Mouse (Mus musculus): ENCODE results near the gene Olfr784. TPM values are rescaled to one million over a fixed set of nuclear protein-coding genes. Genes with fewer than 3 reads are reported as not detected.
"Not testable (repeated sequence)": the region's sequence is repeated elsewhere in the genome, so short reads cannot be mapped to it uniquely, and the experiment has no call there.

Gene Olfr784
- polyA plus RNA-seq (2021), result 0.01 TPM

DNA sequence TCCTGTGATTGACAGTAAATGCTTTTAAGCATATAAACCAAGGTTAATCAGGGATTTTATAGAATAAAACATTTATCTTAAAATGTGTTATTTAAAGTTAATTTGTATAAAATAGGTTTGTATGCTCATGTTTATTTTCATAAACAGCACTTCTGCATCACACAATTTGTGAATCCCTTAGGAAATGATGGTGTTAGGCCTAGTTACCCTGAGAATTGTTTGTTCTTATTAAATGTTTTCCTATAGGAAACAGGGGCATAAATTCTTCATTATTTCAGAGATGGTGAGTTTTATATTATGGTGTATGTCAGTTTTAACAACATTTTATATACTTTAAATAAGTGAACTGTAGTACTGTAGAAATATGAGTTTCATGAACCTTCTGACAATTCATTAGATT, at the start of gene Olfr784:
TSS of gene Olfr784 (plus strand) at position 301 of the 400 bp plus-strand sequence.
- CTCF ChIA-PET, result no interaction called here
- no peaks in the 10 kb centered on the region for H3K27me3 ChIP-seq
- in situ Hi-C loops (cut with MboI; ENCODE audit: low pct_unique_long_range_greater_than_20kb), result no loop called here
- POLR2A ChIA-PET, result no interaction called here
- DNase-seq (ENCODE audit: low read depth, low spot score) (no peak), ATAC-seq (no peak)
- TF ChIP-seq CTCF (IDR thresholded peaks at IDR 0.05), result no peak

DNA sequence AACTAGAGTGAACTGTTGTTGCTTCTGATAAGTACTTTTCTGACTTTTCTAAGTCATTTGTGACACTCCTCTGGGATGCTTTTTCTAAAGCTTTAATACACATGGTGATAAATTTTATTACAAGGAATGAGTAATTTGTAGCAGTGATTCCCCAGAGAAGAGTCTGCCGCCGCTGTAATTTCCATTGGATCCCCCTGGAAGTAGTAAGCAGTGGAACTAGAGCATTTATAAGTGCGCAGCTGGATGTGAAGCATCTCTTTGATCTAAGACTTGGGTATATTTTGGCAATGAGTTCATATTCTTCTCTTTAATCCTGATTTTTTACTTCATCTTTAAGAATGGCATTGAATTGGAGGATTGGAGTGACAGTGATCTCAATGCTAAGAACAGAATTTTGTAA, 35.3 kb upstream of the Olfr784 start, which contains the start of gene Olfr782:
TSS of gene Olfr782 (plus strand) at position 301 of the 400 bp plus-strand sequence.
- no peak for TF ChIP-seq CTCF (IDR thresholded peaks at IDR 0.05)
- no peaks in the 10 kb centered on the region for H3K27me3 ChIP-seq
- ATAC-seq, result no peak
- in situ Hi-C loops (cut with MboI; ENCODE audit: low pct_unique_long_range_greater_than_20kb), result no loop called here
- DNase-seq (ENCODE audit: low read depth, low spot score), result no peak
- POLR2A ChIA-PET, result no interaction called here
- CTCF ChIA-PET, result no interaction called here

DNA sequence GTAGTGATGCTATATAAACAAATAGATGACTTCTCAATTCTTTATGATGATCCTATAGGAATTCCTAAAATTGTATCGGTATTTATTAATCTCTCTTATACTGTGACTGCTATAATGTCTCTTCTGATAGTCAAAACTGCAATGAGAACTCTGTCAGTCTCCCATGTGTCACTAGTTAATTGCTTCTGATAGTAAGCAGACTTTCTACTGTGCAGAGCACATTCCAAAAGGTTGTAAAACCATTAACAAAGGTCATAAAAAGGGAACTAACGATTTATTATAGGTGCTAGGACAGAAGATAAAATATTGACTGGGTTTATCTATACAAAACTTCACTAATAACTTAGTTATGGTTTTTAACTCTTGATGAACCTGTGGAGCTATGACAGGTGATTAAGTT, 31.4 kb upstream of the Olfr784 start:
- in situ Hi-C loops (cut with MboI; ENCODE audit: low pct_unique_long_range_greater_than_20kb); POLR2A ChIA-PET; CTCF ChIA-PET; ATAC-seq; DNase-seq (ENCODE audit: low read depth, low spot score); H3K27me3 ChIP-seq: not testable (repeated sequence)

DNA sequence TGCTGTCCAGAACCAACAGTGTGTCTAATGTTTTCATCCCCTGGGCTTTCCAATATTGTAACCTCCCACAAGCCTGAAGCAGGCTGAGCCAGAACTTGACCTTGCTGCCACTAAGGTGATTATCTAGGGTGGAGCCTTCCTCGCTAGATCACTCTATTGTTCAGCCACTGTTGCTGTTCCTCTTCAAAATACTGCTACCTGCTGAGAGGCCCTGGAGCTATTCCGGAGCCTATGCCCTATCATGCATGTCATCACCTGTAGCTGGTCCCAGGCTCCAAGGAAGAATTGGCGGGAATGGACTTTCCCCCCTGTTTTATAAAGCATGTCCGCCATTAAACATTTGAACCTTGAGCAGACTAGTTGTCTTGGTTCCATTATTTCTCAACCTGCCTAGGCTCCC, 27.4 kb upstream of the Olfr784 start:
- POLR2A ChIA-PET; H3K27me3 ChIP-seq; CTCF ChIA-PET; DNase-seq (ENCODE audit: low read depth, low spot score); in situ Hi-C loops (cut with MboI; ENCODE audit: low pct_unique_long_range_greater_than_20kb); ATAC-seq: not testable (repeated sequence)

DNA sequence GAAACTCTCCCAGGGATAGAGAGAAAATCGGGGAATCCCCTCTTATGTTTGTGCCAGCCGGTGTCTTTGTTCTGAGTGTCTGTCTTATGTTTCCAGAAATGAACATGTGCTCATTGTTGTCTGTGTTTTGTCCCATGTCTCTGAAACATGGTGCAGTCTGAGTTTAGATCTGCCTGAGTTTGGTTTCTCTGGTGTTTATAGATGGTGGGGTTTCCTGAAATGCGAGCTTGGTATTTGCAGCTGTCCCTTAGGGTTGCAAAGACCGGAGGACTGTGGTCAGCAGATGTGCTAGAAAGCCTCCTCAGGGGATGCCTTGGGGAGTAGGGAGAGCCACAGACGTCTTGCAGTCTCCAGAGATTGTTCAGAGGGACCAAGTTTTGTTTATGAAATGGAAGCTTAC, 26.6 kb upstream of the Olfr784 start:
- DNase-seq (ENCODE audit: low read depth, low spot score), result no peak

DNA sequence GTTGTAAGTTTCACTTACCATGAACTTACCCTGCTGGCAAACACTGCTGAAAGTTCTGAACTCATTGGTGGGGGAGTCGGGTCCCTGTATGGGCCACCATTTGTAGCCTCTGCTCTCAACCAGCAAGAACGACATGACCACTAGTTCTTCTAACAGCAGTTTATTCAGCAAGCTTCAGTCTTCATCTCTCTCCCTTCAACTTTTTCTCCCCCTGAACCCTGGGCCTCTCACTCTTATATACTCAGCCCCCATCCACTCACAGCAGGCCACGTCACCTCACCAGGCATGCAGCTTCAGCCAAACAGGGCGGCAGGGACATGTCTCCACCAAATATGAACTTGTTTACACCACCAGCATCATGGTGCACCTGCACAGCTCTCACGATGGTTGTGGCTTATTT, 9.8 kb upstream of the Olfr784 start:
- DNase-seq (ENCODE audit: low read depth, low spot score); H3K27me3 ChIP-seq; POLR2A ChIA-PET; in situ Hi-C loops (cut with MboI; ENCODE audit: low pct_unique_long_range_greater_than_20kb); ATAC-seq; CTCF ChIA-PET: not testable (repeated sequence)

More for the DNA sequence above, 26.6 kb upstream of the Olfr784 start:
- CTCF ChIA-PET, result no interaction called here
- no peak for TF ChIP-seq CTCF (IDR thresholded peaks at IDR 0.05)
- POLR2A ChIA-PET, result no interaction called here
- H3K27me3 ChIP-seq, result no peaks in the 10 kb centered on the region
- no peak for ATAC-seq
- in situ Hi-C loops (cut with MboI; ENCODE audit: low pct_unique_long_range_greater_than_20kb), result no loop called here

DNA sequence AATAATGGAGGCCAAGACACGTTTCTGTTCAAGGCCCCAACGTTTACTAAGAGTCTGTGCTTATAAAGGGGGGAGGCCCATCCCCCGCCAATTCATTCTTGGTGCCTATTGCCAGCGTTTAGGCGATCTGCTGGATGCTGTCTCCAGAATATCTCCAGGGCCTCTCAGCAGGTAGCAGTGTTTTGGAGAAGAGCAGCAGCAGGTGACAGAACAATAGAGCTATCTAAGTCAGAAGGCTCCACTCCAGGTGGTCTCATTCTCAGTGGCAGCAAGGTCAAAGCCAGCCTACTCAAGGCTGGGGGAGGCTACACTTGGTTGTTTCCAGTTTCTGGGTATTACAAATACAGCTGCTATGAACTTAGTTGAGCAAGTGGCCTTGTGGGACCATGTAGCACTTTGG, 17.0 kb downstream of the Olfr784 start:
- ATAC-seq (no peak), DNase-seq (ENCODE audit: low read depth, low spot score) (no peak)
- no peaks in the 10 kb centered on the region for H3K27me3 ChIP-seq
- POLR2A ChIA-PET, result no interaction called here
- CTCF ChIA-PET, result no interaction called here
- no peak for TF ChIP-seq CTCF (IDR thresholded peaks at IDR 0.05)
- in situ Hi-C loops (cut with MboI; ENCODE audit: low pct_unique_long_range_greater_than_20kb), result no loop called here

DNA sequence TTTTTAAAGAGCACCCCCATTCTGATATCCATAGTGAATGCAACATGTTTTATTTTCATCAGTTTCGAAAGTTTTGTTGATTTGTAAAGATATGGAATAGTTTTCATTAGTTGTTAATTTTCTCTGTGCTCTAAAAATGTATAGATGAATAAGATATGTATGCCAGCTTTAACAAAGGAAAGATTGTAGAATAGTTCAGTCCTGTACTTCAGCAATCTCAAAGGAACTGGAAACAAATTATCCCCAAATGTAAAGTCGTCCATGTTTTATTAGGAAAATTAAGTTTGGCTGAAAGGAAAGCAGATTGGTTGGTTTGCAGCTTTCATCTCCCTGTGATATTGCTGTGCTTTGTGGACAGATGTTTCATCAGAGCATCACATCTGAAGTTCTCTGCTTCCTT, 21.2 kb downstream of the Olfr784 start, which contains the start of gene Olfr785:
TSS of gene Olfr785 (plus strand) at position 301 of the 400 bp plus-strand sequence.
- DNase-seq (ENCODE audit: low read depth, low spot score), result no peak
- no peaks in the 10 kb centered on the region for H3K27me3 ChIP-seq
- ChIA-PET POLR2A (no interaction called here), CTCF (no interaction called here)
- in situ Hi-C loops (cut with MboI; ENCODE audit: low pct_unique_long_range_greater_than_20kb), result no loop called here
- ATAC-seq, result no peak
- TF ChIP-seq CTCF (IDR thresholded peaks at IDR 0.05), result no peak

DNA sequence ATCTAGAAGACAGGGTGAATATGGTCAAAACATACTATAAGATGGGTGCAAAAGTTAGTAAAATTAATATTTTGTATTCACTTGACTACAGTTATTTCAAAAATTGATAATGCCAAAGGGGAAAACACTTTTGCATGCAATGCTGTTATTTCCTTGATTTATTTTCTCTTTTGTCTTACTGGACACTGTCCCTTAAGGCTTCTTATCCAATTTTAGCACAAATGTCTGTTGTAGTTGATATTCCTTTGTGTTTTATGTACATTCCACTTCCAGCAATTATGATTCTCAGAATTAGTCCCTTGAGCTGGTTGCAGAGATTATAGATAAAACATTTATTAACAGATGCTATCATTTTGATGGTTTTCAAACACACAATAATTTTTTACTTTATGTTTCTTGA, 43.1 kb downstream of the Olfr784 start, which contains the start of gene Olfr786:
TSS of gene Olfr786 (plus strand) at position 301 of the 400 bp plus-strand sequence.
- H3K27me3 ChIP-seq, result no peaks in the 10 kb centered on the region
- in situ Hi-C loops (cut with MboI; ENCODE audit: low pct_unique_long_range_greater_than_20kb), result no loop called here
- POLR2A ChIA-PET, result no interaction called here
- no peak for TF ChIP-seq CTCF (IDR thresholded peaks at IDR 0.05)
- ATAC-seq (no peak), DNase-seq (ENCODE audit: low read depth, low spot score) (no peak)
- CTCF ChIA-PET, result no interaction called here

Other genes with a start within 250 kb of the Olfr784 start
- not detected for gene Olfr770, start 245.1 kb upstream of the Olfr784 start, polyA plus RNA-seq (2021)
- gene Olfr771, start 219.3 kb upstream of the Olfr784 start, polyA plus RNA-seq (2021), result not detected
- gene Olfr772, start 206.2 kb upstream of the Olfr784 start, polyA plus RNA-seq (2021), result not detected
- gene Olfr773, start 196.7 kb upstream of the Olfr784 start, polyA plus RNA-seq (2021), result not detected
- not detected for gene Olfr774, start 147.9 kb upstream of the Olfr784 start, polyA plus RNA-seq (2021)
- not detected for gene Olfr775, start 135.7 kb upstream of the Olfr784 start, polyA plus RNA-seq (2021)
- not detected for gene Olfr776, start 125.0 kb upstream of the Olfr784 start, polyA plus RNA-seq (2021)
- not detected for gene Olfr777, start 112.6 kb upstream of the Olfr784 start, polyA plus RNA-seq (2021)
- gene Olfr780, start 66.0 kb upstream of the Olfr784 start, polyA plus RNA-seq (2021), result not detected
- not detected for gene Olfr781, start 55.2 kb upstream of the Olfr784 start, polyA plus RNA-seq (2021)
- gene Olfr782, start 35.2 kb upstream of the Olfr784 start, polyA plus RNA-seq (2021), result not detected
- not detected for gene Olfr785, start 21.3 kb downstream of the Olfr784 start, polyA plus RNA-seq (2021)
- not detected for gene Olfr786, start 43.2 kb downstream of the Olfr784 start, polyA plus RNA-seq (2021)
- gene Olfr787, start 77.8 kb downstream of the Olfr784 start, polyA plus RNA-seq (2021), result not detected
- gene Olfr788, start 86.9 kb downstream of the Olfr784 start, polyA plus RNA-seq (2021), result not detected
- gene Olfr789, start 100.7 kb downstream of the Olfr784 start, polyA plus RNA-seq (2021), result not detected
- gene Olfr790, start 114.4 kb downstream of the Olfr784 start, polyA plus RNA-seq (2021), result not detected
- gene Olfr791, start 137.7 kb downstream of the Olfr784 start, polyA plus RNA-seq (2021), result not detected
- not detected for gene Olfr792, start 155.1 kb downstream of the Olfr784 start, polyA plus RNA-seq (2021)
- not detected for gene Olfr794, start 183.6 kb downstream of the Olfr784 start, polyA plus RNA-seq (2021)
- gene Olfr796, start 228.5 kb downstream of the Olfr784 start, polyA plus RNA-seq (2021), result not detected
- gene Olfr798, start 243.9 kb downstream of the Olfr784 start, polyA plus RNA-seq (2021), result not detected

Measured in Patski (cell line).